Mouse (Mus musculus) spleen, postnatal 4 days (tissue): ENCODE measurements around the gene 3110082I17Rik.
A peak's percentile ranks its signal among the peaks of the same experiment; 100 is the strongest.

Experiments
- DNase-seq, 2 experiments: peaks; one replicate each; pipeline ENCODE4 v3.0.0; 2022; ENCODE audit warnings: low spot score in 2 of 2

3110082I17Rik gene

GRCm38 (mm10) chr5:139418633-139419032 lies 41.7 kb downstream of the 3110082I17Rik start:
- DNase-seq, result no peak

- DNase-seq, result no peak
These were observed 42.2 kb downstream of the 3110082I17Rik start for GRCm38 (mm10) chr5:139418110-139418509.

DNA sequence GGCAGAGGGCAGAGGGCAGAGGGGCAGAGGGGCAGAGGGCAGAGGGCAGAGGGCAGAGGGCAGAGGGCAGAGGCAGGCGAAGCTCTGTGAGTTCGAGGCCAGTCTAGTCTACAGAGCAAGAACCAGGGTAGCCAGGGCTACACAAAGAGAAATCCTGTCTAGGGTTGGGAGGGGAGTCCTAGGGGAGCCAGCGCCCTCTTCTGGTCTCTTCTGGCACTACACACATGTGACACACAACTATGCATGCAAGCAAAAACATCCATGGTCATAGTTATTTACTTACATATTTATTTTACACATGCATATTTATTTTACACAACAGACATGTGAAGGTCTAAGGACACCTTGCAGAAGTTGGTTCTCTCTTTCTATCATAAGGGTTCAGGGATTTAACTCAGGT lies 42.8 kb downstream of the 3110082I17Rik start:
- DNase-seq, result no peak

DNA sequence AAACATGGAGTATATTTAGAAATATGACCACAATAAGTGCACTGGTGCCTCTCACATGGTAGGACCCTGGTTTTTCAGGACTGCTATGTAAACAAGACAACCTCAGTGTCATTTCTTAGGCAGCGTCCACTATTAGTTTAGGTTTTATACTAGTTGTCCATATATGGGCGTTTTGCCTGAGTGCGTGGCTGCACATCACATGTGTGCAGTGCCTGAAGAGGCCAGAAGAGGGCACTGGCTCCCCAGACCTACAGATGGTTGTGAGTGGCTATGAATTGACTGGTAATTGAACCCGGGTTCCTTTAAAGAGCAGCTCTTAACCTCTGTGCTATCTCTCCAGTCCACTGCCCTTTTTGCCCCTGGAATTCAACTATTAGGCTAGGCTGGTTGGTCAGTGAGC lies 43.4 kb downstream of the 3110082I17Rik start:
- DNase-seq, result no peak

GRCm38 (mm10) chr5:139415001-139415400 lies 45.3 kb downstream of the 3110082I17Rik start:
- no peak for DNase-seq

DNA sequence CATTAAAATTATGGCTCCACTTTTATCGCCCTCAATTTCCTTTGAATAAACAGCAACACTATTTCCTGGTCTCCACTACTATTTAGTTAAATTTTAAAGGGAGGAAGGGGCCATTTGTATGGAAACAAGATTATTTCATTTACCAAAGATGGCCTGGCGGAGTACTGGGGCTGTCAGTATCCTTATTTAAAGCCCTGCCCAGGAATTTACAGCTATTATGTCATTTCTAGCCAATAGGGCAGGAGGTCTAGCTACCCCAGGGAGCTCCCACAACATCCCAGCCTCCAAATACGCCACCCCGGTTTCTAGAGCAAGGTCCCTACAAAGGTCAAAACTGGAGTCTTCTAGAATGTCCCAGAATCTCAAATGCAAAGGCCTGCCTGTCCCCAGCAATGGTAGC lies 46.8 kb downstream of the 3110082I17Rik start:
- no peak for DNase-seq

- no peak for DNase-seq
These were observed 48.5 kb downstream of the 3110082I17Rik start for GRCm38 (mm10) chr5:139411665-139412314.

DNA sequence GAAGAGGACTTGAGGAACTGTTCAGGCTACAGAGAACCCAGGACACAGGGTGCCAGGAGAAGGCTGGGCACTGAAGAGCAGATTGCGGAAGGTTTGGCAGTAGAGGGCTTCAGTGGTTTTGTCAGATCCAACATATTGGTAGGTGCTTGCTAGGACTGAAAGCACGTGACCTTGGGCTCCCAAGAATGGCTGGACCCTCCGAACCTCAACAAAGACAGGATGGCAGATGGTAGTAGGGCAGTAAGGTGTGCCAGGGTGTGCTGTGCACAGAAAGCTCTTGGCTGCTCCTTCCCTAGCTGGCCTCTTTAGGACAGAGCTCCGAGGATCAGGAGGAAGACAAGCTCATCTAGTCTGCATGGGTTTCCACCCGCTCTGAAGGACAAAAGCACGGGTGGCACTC lies 49.2 kb downstream of the 3110082I17Rik start:
- DNase-seq, result no peak

- DNase-seq, result no peak
These were observed 50.3 kb downstream of the 3110082I17Rik start for GRCm38 (mm10) chr5:139410056-139410455.

GRCm38 (mm10) chr5:139409412-139409811 lies 50.9 kb downstream of the 3110082I17Rik start:
- no peak for DNase-seq

DNA sequence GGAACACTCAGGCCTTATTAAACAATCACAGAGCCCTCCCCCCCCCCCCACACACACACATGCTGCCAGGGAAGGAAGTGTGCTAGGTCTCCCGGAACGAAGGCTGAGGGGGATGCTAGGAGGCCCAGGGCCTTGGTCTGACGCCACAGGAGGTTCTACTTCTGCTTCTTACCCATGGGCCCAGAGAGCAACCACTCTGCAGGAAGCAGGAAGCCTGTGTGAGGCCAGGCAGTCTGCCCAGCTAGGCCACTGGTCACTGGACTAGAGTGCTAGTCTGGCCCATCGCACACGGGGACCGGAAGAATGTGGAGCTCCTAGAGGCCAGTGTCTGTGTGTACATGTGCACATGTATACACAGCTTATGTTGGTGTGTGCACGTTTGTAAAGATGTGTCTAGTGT lies 51.8 kb downstream of the 3110082I17Rik start:
- peak in 1 of 2 experiments; percentile 45 for DNase-seq

GRCm38 (mm10) chr5:139407121-139407885 lies 53.0 kb downstream of the 3110082I17Rik start:
- DNase-seq, result no peak

DNA sequence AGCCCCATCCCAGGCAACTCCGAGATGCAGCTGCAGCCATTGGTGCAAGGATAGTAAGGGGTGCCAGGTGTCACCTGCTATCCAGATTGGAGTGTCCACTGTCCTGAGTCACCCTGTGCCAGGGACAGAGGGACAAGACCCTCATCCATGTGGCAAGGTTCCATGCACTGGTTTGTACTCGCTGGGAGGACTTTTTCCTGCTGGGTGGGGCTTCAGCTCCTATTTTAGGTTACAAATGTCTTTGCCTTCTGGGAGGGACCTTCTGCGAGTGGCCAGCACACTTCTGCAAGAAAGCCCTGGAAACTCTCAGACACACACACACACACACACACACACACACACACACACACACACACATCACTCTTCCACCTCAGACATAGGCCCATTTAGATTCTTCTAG lies 54.4 kb downstream of the 3110082I17Rik start:
- no peak for DNase-seq

DNA sequence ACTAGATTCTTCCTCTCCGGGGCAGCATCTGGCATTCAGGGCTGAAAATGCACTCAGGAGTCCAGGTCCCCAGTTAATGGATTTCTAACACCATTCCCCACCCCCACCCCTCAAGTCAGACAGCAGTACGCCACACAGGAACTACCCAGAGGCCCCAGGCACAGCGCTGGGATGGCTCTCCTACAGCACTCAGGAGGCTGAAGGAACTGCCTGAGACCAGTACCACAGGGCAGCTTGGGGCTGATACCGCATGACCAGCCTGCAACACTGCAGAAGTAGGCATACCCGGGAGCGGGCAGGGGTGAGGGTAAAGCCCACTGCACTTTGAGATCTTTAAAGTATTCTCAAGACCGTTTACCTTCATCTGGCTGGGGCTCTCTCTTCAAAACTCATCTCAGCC lies 54.8 kb downstream of the 3110082I17Rik start:
- no peak for DNase-seq

DNA sequence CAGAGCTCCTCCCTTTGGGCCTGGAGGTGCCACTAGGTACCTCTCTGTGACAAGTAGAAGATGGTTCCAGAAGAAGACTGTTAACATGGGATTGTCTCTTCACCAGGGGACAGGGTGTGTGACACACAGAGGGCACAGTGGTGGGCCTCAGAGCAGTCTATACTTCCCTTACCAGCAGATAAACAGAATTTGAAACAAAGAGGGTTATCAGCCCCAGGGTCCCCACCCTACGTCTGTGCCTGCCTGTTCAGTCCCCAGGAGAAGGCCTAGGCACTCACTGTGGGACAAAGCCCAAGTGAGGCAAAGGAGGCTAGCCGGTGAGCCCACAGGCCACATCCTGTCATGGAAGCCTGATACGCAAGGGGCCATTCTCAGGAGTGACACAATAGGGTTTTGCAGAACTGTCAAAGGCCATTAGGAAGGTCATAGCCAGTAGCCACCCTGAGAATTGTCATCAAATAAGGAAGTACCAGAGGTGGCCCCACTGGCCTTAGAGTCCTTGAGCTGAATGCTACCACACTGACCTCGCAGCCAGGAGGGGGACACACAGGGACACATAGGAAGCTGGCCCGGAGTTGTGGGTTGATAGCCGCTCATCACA lies 55.4 kb downstream of the 3110082I17Rik start, which contains the start of gene C130050O18Rik:
Gene C130050O18Rik (plus strand): TSS at position 480 of the 601 bp plus-strand sequence.
- DNase-seq, result peak in 1 of 2 experiments; percentile 42

GRCm38 (mm10) chr5:139403692-139404260 lies 56.6 kb downstream of the 3110082I17Rik start:
- DNase-seq, result no peak

DNA sequence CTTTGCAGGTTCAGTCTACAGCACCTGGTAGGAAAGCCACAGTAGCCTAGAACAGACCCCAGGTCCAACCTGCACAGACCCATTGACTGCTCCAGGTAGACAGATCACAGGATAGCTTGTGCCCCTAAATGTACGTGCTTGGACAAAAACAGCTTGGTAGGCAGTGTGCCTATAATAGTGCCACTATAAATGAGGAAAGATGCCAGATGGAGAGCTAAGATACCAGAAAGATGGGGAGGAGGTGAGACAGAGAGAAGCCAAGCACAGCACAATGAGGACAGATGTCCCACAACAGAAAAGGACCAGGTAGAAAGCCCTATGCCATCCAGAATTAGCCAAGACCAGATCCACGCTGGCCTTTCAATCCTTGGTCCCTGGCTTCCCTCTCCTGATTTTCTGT lies 58.2 kb downstream of the 3110082I17Rik start:
- DNase-seq, result no peak

DNA sequence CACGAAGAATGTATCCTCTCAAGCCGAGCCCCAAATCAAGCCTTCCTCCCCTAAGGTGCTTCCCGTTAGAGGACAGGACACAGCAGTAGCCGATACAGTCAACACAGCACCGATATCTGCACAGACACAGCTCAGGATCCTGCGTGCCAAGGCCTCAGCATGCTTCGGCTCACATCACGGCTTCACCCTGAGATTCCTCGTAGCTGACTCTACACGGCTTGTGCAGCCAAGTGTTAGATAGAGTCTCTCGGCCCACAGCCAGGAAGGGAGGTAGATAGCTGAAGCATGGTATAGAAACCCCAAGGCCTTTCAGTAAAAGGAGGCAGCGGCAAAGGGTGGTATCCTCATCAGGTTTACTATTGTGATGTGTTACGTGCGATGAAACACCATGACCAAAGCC lies 60.3 kb downstream of the 3110082I17Rik start:
- DNase-seq, result no peak

DNA sequence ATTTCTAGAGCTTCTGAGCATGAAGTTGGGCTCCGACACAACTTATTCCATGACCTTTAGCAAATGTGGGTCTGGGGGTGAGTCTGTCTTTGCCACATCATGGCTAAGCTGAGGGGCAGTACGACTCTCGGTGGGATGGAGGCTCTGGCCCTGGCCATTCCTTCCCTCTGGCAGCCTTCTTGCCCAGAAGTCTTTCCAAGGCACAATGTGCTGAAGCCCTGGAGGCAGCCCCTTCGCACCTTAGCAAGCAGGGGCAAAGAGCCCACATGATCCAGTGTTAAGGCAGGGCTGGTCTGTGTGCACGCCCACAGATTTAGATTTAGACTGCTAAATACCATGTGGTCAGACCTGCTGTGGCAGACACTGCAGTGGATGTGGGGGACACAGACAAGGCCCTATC lies 61.5 kb downstream of the 3110082I17Rik start:
- DNase-seq, result no peak

GRCm38 (mm10) chr5:139397959-139398753 lies 62.2 kb downstream of the 3110082I17Rik start:
- peak; percentile 94 to 96 for DNase-seq

DNA sequence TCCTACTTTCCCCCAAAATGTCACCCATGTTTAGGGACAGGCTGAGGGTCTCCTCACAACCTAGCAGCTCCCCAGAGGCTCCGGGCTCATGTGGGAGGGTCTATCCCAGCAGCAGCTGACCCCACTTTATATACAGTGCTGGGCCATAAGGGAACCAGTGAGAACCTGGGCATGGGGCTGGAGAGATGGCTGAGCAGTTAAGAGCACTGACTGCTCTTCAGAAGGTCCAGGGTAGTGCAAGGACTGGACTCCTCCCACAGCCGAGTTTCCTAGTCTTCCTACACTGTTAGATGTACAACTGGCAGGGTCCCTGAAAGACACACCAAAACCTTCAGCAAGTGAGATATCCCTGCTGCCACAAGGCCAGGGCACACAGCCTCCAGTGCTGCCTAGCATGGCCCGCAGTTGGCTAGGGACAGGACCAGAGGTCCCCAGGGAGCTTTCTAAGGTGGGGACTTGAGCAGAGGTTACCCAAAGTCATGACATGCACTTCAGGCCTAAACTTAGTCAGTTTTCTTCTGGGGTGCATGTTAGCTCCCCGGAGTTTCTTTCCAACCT lies 62.9 kb downstream of the 3110082I17Rik start:
- no peak for DNase-seq
